Mouse (Mus musculus): ENCODE results near the gene D630045J12Rik. TPM values are rescaled to one million over a fixed set of nuclear protein-coding genes. Genes with fewer than 3 reads are reported as not detected.

Gene D630045J12Rik
- polyA plus RNA-seq, 1 experiment: 1.7 TPM

DNA sequence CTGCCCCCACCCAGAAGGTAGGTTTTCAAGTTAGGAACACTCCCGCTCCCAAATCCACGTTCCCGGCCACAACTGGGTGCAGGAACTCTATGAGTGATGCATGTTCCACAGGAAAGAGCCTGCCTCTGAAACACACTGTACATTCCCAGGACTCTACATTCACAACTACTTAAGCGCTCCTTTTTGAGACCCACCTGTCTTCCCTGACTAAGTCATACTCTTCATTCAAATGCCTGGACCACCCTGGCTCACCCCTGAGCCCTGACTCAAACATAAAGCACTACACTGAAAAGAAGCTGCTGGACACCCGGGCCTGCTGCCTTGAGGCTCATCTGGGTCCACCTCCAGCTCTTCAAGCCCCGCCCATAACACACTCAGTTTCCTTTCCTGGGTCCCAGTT lies 48.4 kb downstream of the D630045J12Rik start:
- Histone ChIP-seq H3K79me2 (ENCODE audit: control insufficient read depth, insufficient read depth) (no peaks in the 10 kb centered on the region), H3K79me3 (ENCODE audit: low read depth) (no peaks in the 10 kb centered on the region), H3ac (ENCODE audit: control insufficient read depth, insufficient read length, low read depth) (no peak overlapping the region), H3K4me3 (ENCODE audit: insufficient read depth, poor library complexity, severe bottlenecking) (no peak overlapping the region), H3K36me3 (ENCODE audit: control insufficient read depth, insufficient read depth) (no peaks in the 10 kb centered on the region), H3K27me3 (ENCODE audit: control insufficient read depth, insufficient read depth, insufficient read length) (no peaks in the 10 kb centered on the region)
- TF ChIP-seq FOSL1 (IDR thresholded peaks at IDR 0.05; ENCODE audit: insufficient read depth, low read length, poor library complexity, severe bottlenecking) (no peak), USF1 (IDR thresholded peaks at IDR 0.05; ENCODE audit: low read depth) (no peak), MYOG (IDR thresholded peaks at IDR 0.05; ENCODE audit: control insufficient read depth, extremely low read depth, insufficient read length) (no peak), CTCF (IDR thresholded peaks at IDR 0.05; ENCODE audit: control insufficient read depth, insufficient read depth, insufficient read length) (no peak), CEBPB (IDR thresholded peaks at IDR 0.05; ENCODE audit: low read depth) (no peak), MYOD1 (IDR thresholded peaks at IDR 0.05; ENCODE audit: control insufficient read depth, insufficient read length, low read depth) (no peak), MAX (IDR thresholded peaks at IDR 0.05) (no peak)

GRCm38 (mm10) chr6:38203820-38204219 lies 50.0 kb downstream of the D630045J12Rik start:
- H3ac ChIP-seq (ENCODE audit: control insufficient read depth, insufficient read length, low read depth): no peak overlapping the region
- no peak overlapping the region for H3K4me3 ChIP-seq (ENCODE audit: insufficient read depth, poor library complexity, severe bottlenecking)
- no peak for TF ChIP-seq FOSL1 (IDR thresholded peaks at IDR 0.05; ENCODE audit: insufficient read depth, low read length, poor library complexity, severe bottlenecking)
- TF ChIP-seq MYOD1 (IDR thresholded peaks at IDR 0.05; ENCODE audit: control insufficient read depth, insufficient read length, low read depth): no peak
- TF ChIP-seq MAX (IDR thresholded peaks at IDR 0.05): no peak
- TF ChIP-seq MYOG (IDR thresholded peaks at IDR 0.05; ENCODE audit: control insufficient read depth, extremely low read depth, insufficient read length): no peak
- no peaks in the 10 kb centered on the region for H3K79me3 ChIP-seq (ENCODE audit: low read depth)
- H3K36me3 ChIP-seq (ENCODE audit: control insufficient read depth, insufficient read depth): no peaks in the 10 kb centered on the region
- no peaks in the 10 kb centered on the region for H3K27me3 ChIP-seq (ENCODE audit: control insufficient read depth, insufficient read depth, insufficient read length)
- no peaks in the 10 kb centered on the region for H3K79me2 ChIP-seq (ENCODE audit: control insufficient read depth, insufficient read depth)

DNA sequence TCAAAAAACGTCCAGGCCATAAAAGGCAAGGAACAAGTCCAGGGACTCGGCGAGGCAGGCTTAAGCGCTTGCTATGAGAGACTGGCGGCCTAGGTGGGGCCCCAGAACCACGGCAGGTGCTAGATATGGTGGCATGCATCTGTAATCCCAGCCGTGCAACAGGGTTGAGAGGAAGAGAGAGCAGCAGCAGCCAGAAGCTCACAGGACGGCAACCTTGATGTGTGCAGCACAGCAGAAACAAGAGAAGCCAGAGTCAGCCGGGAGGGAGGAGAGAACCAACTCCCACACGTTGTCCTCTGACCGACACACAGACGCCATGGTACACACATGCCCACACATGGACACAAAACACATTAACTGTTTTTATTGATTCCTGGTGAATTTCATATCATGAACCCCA lies 51.0 kb downstream of the D630045J12Rik start:
- Histone ChIP-seq H3K4me3 (ENCODE audit: insufficient read depth, poor library complexity, severe bottlenecking) (no peak overlapping the region), H3K36me3 (ENCODE audit: control insufficient read depth, insufficient read depth) (no peaks in the 10 kb centered on the region), H3K79me3 (ENCODE audit: low read depth) (no peaks in the 10 kb centered on the region), H3ac (ENCODE audit: control insufficient read depth, insufficient read length, low read depth) (no peak overlapping the region), H3K79me2 (ENCODE audit: control insufficient read depth, insufficient read depth) (no peaks in the 10 kb centered on the region), H3K27me3 (ENCODE audit: control insufficient read depth, insufficient read depth, insufficient read length) (no peaks in the 10 kb centered on the region)
- TF ChIP-seq CTCF (IDR thresholded peaks at IDR 0.05; ENCODE audit: control insufficient read depth, insufficient read depth, insufficient read length) (no peak), USF1 (IDR thresholded peaks at IDR 0.05; ENCODE audit: low read depth) (no peak), MAX (IDR thresholded peaks at IDR 0.05) (no peak), FOSL1 (IDR thresholded peaks at IDR 0.05; ENCODE audit: insufficient read depth, low read length, poor library complexity, severe bottlenecking) (no peak), MYOG (IDR thresholded peaks at IDR 0.05; ENCODE audit: control insufficient read depth, extremely low read depth, insufficient read length) (no peak), CEBPB (IDR thresholded peaks at IDR 0.05; ENCODE audit: low read depth) (no peak), MYOD1 (IDR thresholded peaks at IDR 0.05; ENCODE audit: control insufficient read depth, insufficient read length, low read depth) (no peak)

GRCm38 (mm10) chr6:38201495-38201894 lies 52.3 kb downstream of the D630045J12Rik start:
- H3K79me3 ChIP-seq (ENCODE audit: low read depth): no peaks in the 10 kb centered on the region
- TF ChIP-seq MYOD1 (IDR thresholded peaks at IDR 0.05; ENCODE audit: control insufficient read depth, insufficient read length, low read depth) (no peak), CEBPB (IDR thresholded peaks at IDR 0.05; ENCODE audit: low read depth) (no peak), MYOG (IDR thresholded peaks at IDR 0.05; ENCODE audit: control insufficient read depth, extremely low read depth, insufficient read length) (no peak), MAX (IDR thresholded peaks at IDR 0.05) (no peak), USF1 (IDR thresholded peaks at IDR 0.05; ENCODE audit: low read depth) (no peak), CTCF (IDR thresholded peaks at IDR 0.05; ENCODE audit: control insufficient read depth, insufficient read depth, insufficient read length) (no peak), FOSL1 (IDR thresholded peaks at IDR 0.05; ENCODE audit: insufficient read depth, low read length, poor library complexity, severe bottlenecking) (no peak)
- no peak overlapping the region for H3K4me3 ChIP-seq (ENCODE audit: insufficient read depth, poor library complexity, severe bottlenecking)
- H3K27me3 ChIP-seq (ENCODE audit: control insufficient read depth, insufficient read depth, insufficient read length): no peaks in the 10 kb centered on the region
- H3ac ChIP-seq (ENCODE audit: control insufficient read depth, insufficient read length, low read depth): no peak overlapping the region
- H3K36me3 ChIP-seq (ENCODE audit: control insufficient read depth, insufficient read depth): no peaks in the 10 kb centered on the region
- H3K79me2 ChIP-seq (ENCODE audit: control insufficient read depth, insufficient read depth): no peaks in the 10 kb centered on the region

- TF ChIP-seq CEBPB (IDR thresholded peaks at IDR 0.05; ENCODE audit: low read depth) (no peak), MYOD1 (IDR thresholded peaks at IDR 0.05; ENCODE audit: control insufficient read depth, insufficient read length, low read depth) (no peak), FOSL1 (IDR thresholded peaks at IDR 0.05; ENCODE audit: insufficient read depth, low read length, poor library complexity, severe bottlenecking) (no peak), USF1 (IDR thresholded peaks at IDR 0.05; ENCODE audit: low read depth) (no peak), CTCF (IDR thresholded peaks at IDR 0.05; ENCODE audit: control insufficient read depth, insufficient read depth, insufficient read length) (no peak), MAX (IDR thresholded peaks at IDR 0.05) (no peak), MYOG (IDR thresholded peaks at IDR 0.05; ENCODE audit: control insufficient read depth, extremely low read depth, insufficient read length) (no peak)
- H3K79me3 ChIP-seq (ENCODE audit: low read depth): no peaks in the 10 kb centered on the region
- no peak overlapping the region for H3K4me3 ChIP-seq (ENCODE audit: insufficient read depth, poor library complexity, severe bottlenecking)
- no peak overlapping the region for H3ac ChIP-seq (ENCODE audit: control insufficient read depth, insufficient read length, low read depth)
- no peaks in the 10 kb centered on the region for H3K36me3 ChIP-seq (ENCODE audit: control insufficient read depth, insufficient read depth)
- H3K79me2 ChIP-seq (ENCODE audit: control insufficient read depth, insufficient read depth): no peaks in the 10 kb centered on the region
- H3K27me3 ChIP-seq (ENCODE audit: control insufficient read depth, insufficient read depth, insufficient read length): no peaks in the 10 kb centered on the region
These were observed 54.2 kb downstream of the D630045J12Rik start for GRCm38 (mm10) chr6:38199599-38199998.

- no peak for TF ChIP-seq FOSL1 (IDR thresholded peaks at IDR 0.05; ENCODE audit: insufficient read depth, low read length, poor library complexity, severe bottlenecking)
- TF ChIP-seq MYOD1 (IDR thresholded peaks at IDR 0.05; ENCODE audit: control insufficient read depth, insufficient read length, low read depth): no peak
- TF ChIP-seq MAX (IDR thresholded peaks at IDR 0.05): no peak
- TF ChIP-seq CTCF (IDR thresholded peaks at IDR 0.05; ENCODE audit: control insufficient read depth, insufficient read depth, insufficient read length): no peak
- TF ChIP-seq CEBPB (IDR thresholded peaks at IDR 0.05; ENCODE audit: low read depth): no peak
- no peak for TF ChIP-seq MYOG (IDR thresholded peaks at IDR 0.05; ENCODE audit: control insufficient read depth, extremely low read depth, insufficient read length)
- no peak for TF ChIP-seq USF1 (IDR thresholded peaks at IDR 0.05; ENCODE audit: low read depth)
- H3K4me3 ChIP-seq (ENCODE audit: insufficient read depth, poor library complexity, severe bottlenecking): no peak overlapping the region
These were observed 55.1 kb downstream of the D630045J12Rik start for GRCm38 (mm10) chr6:38198727-38199126.

More at GRCm38 (mm10) chr6:38198727-38199126, 55.1 kb downstream of the D630045J12Rik start:
- H3ac ChIP-seq (ENCODE audit: control insufficient read depth, insufficient read length, low read depth): no peak overlapping the region
- no peaks in the 10 kb centered on the region for H3K36me3 ChIP-seq (ENCODE audit: control insufficient read depth, insufficient read depth)
- H3K79me3 ChIP-seq (ENCODE audit: low read depth): no peaks in the 10 kb centered on the region
- no peaks in the 10 kb centered on the region for H3K27me3 ChIP-seq (ENCODE audit: control insufficient read depth, insufficient read depth, insufficient read length)
- H3K79me2 ChIP-seq (ENCODE audit: control insufficient read depth, insufficient read depth): no peaks in the 10 kb centered on the region
